Mouse (Mus musculus) forebrain, embryonic 11.5 days (tissue): ENCODE results near the gene Frmd8. TPM values are rescaled to one million over a fixed set of nuclear protein-coding genes. Genes with fewer than 3 reads are reported as not detected.

ENCODE experiments used
- ATAC-seq: fragments of 200-750 bp; cut with Nextera tagmentation; replicated peaks from 2 replicates; pipeline ENCODE4 v1.8.0; 2017; ENCODE audit warnings: moderate TSS enrichment; ENCODE audit not compliant: low FRiP score
- DNase-seq: peaks from one replicate; pipeline ENCODE4 v3.0.0-alpha.2; 2017; ENCODE audit warnings: low spot score
- H3K27ac ChIP-seq: fragments of 300-500 bp; sonication (generic); 2 replicates; pipeline ENCODE4 v1.5.1; 2014; ENCODE audit warnings: low read depth, low read length
- H3K27me3 ChIP-seq: fragments of 300-500 bp; sonication (generic); 2 replicates; pipeline ENCODE4 v1.6.1; 2014; ENCODE audit warnings: mild to moderate bottlenecking, low read length, mixed read lengths; ENCODE audit not compliant: control insufficient read depth, insufficient read depth
- H3K36me3 ChIP-seq: fragments of 300-500 bp; sonication (generic); 2 replicates; pipeline ENCODE4 v1.6.1; 2014; ENCODE audit warnings: mild to moderate bottlenecking, low read length, moderate library complexity, mixed read lengths; ENCODE audit not compliant: control insufficient read depth, insufficient read depth
- H3K4me1 ChIP-seq: fragments of 300-500 bp; sonication (generic); replicated peaks from 2 replicates; pipeline ENCODE4 v1.6.1; 2014; ENCODE audit warnings: low read length, mixed read lengths; ENCODE audit not compliant: control insufficient read depth, insufficient read depth
- H3K4me2 ChIP-seq: fragments of 300-500 bp; sonication (generic); 2 replicates; pipeline ENCODE4 v1.6.1; 2014; ENCODE audit warnings: low read depth, mild to moderate bottlenecking, low read length, moderate library complexity, mixed read lengths; ENCODE audit not compliant: severe bottlenecking
- H3K4me3 ChIP-seq: fragments of 300-500 bp; sonication (generic); 2 replicates; pipeline ENCODE4 v1.5.1; 2014; ENCODE audit warnings: low read depth, low read length
- H3K9ac ChIP-seq: fragments of 300-500 bp; sonication (generic); 2 replicates; pipeline ENCODE4 v1.6.1; 2014; ENCODE audit warnings: low read length
- H3K9me3 ChIP-seq: fragments of 300-500 bp; sonication (generic); 2 replicates; pipeline ENCODE4 v1.6.1; 2016; ENCODE audit warnings: low read length, mixed read lengths; ENCODE audit not compliant: control insufficient read depth
- WGBS: fragments of 180-500 bp; shearing (Covaris S2); extraction: QIAGEN DNeasy Blood & Tissue Kit; methylation state at CpG from one replicate; pipeline ENCODE4 v1.1.7; 2014; 5-methylcytosine and 5-hydroxymethylcytosine counted together
- polyA plus RNA-seq: library from polyadenylated mRNA; unstranded; fragments of >200 nt; fragmentation: Nextera tagmentation; extraction: Ambion mirVana; gene quantifications from 2 replicates; pipeline ENCODE4 v1.2.1, GENCODE M21; 2014

Frmd8 gene
- 20.4 and 24.5 TPM in 2 replicates for polyA plus RNA-seq

- WGBS, result under 1% methylated on average over 37 of the region's 37 CpGs
- DNase-seq (peak; percentile 96), ATAC-seq (peak; percentile 83)
- H3K9me3 ChIP-seq, result no peaks in the 10 kb centered on the region
- H3K4me1 ChIP-seq, result peaks cover 10% of the 10 kb centered on the region
- no peak within 1 kb of the TSS for H3K27ac ChIP-seq
- no peaks in the 10 kb centered on the region; the same call in 1 of the 2 replicates for H3K36me3 ChIP-seq
- peak within 1 kb of the TSS; percentile 87 for H3K4me2 ChIP-seq
- H3K27me3 ChIP-seq, result no peaks in the 10 kb centered on the region
- H3K4me3 ChIP-seq, result peak within 1 kb of the TSS; percentile 75
- H3K9ac ChIP-seq, result peak within 1 kb of the TSS; percentile 81
Measured at GRCm38 (mm10) chr19:5874969-5875480, at the start of gene Frmd8. Gene Frmd8 (minus strand): TSS chr19:5875274.

- ATAC-seq (peak; percentile 96), DNase-seq (peak; percentile 97)
- H3K27ac ChIP-seq, result no peak within 1 kb of the TSS
- H3K4me3 ChIP-seq, result peak within 1 kb of the TSS; percentile 44
- 0% methylated on average over 18 of the region's 18 CpGs for WGBS
- H3K27me3 ChIP-seq, result peaks cover 3% of the 10 kb centered on the region; the same call in 1 of the 2 replicates
- peaks cover 5% of the 10 kb centered on the region; the same call in 1 of the 2 replicates for H3K4me1 ChIP-seq
- peak within 1 kb of the TSS; percentile 98 for H3K4me2 ChIP-seq
- no peaks in the 10 kb centered on the region for H3K9me3 ChIP-seq
- H3K36me3 ChIP-seq, result no peaks in the 10 kb centered on the region
- peak within 1 kb of the TSS; percentile 40 for H3K9ac ChIP-seq
Measured at GRCm38 (mm10) chr19:5924713-5925093, 49.6 kb upstream of the Frmd8 start, which contains the start of gene Cdc42ep2. Gene Cdc42ep2 (minus strand): TSS chr19:5924816.

GRCm38 (mm10) chr19:5923990-5924712, 49.1 kb upstream of the Frmd8 start:
- DNase-seq (peak; percentile 96), ATAC-seq (peak; percentile 76)
- Histone ChIP-seq H3K27ac (no peak overlapping the region), H3K36me3 (no peaks in the 10 kb centered on the region), H3K4me1 (peaks cover 5% of the 10 kb centered on the region; the same call in 1 of the 2 replicates), H3K4me2 (peak overlapping the region; percentile 98), H3K9me3 (no peaks in the 10 kb centered on the region), H3K4me3 (peak overlapping the region; percentile 44), H3K9ac (peak overlapping the region; percentile 40), H3K27me3 (peaks cover 3% of the 10 kb centered on the region; the same call in 1 of the 2 replicates)
- WGBS, result under 1% methylated on average over 38 of the region's 38 CpGs

- Histone ChIP-seq H3K27ac (no peak overlapping the region), H3K36me3 (no peaks in the 10 kb centered on the region), H3K4me3 (no peak overlapping the region), H3K9me3 (no peaks in the 10 kb centered on the region), H3K9ac (no peak overlapping the region), H3K27me3 (peaks cover 3% of the 10 kb centered on the region; the same call in 1 of the 2 replicates), H3K4me1 (peaks cover 5% of the 10 kb centered on the region; the same call in 1 of the 2 replicates), H3K4me2 (no peak overlapping the region)
- DNase-seq (no peak), ATAC-seq (no peak)
- WGBS, result 85% methylated on average over 3 of the region's 3 CpGs
Measured at GRCm38 (mm10) chr19:5922963-5923362, 47.9 kb upstream of the Frmd8 start.

- Histone ChIP-seq H3K36me3 (no peaks in the 10 kb centered on the region; the same call in 1 of the 2 replicates), H3K9me3 (no peaks in the 10 kb centered on the region), H3K9ac (no peak overlapping the region), H3K4me3 (no peak overlapping the region), H3K27me3 (peaks cover 3% of the 10 kb centered on the region; the same call in 1 of the 2 replicates), H3K4me2 (no peak overlapping the region), H3K4me1 (peaks cover 5% of the 10 kb centered on the region; the same call in 1 of the 2 replicates), H3K27ac (no peak overlapping the region)
- 85% methylated on average over 15 of the region's 15 CpGs for WGBS
- DNase-seq (no peak), ATAC-seq (no peak)
Measured at GRCm38 (mm10) chr19:5922119-5922942, 47.3 kb upstream of the Frmd8 start.

- no peaks in the 10 kb centered on the region; the same call in 1 of the 2 replicates for H3K36me3 ChIP-seq
- ATAC-seq (no peak), DNase-seq (no peak)
- H3K9me3 ChIP-seq, result no peaks in the 10 kb centered on the region
- WGBS, result 20% methylated on average over 9 of the region's 9 CpGs
- H3K4me2 ChIP-seq, result no peak overlapping the region
- H3K27ac ChIP-seq, result no peak overlapping the region
- H3K9ac ChIP-seq, result peak overlapping the region; percentile 23; the same call in 1 of the 2 replicates
- peaks cover 5% of the 10 kb centered on the region; the same call in 1 of the 2 replicates for H3K4me1 ChIP-seq
- H3K4me3 ChIP-seq, result no peak overlapping the region
- H3K27me3 ChIP-seq, result peaks cover 3% of the 10 kb centered on the region; the same call in 1 of the 2 replicates
Measured at GRCm38 (mm10) chr19:5921715-5922114, 46.6 kb upstream of the Frmd8 start.

- Histone ChIP-seq H3K9ac (peak within 1 kb of the TSS; percentile 97), H3K4me2 (peak within 1 kb of the TSS; percentile 57), H3K27me3 (no peaks in the 10 kb centered on the region), H3K9me3 (no peaks in the 10 kb centered on the region), H3K36me3 (no peaks in the 10 kb centered on the region; the same call in 1 of the 2 replicates), H3K27ac (peak within 1 kb of the TSS; percentile 75; the same call in 1 of the 2 replicates), H3K4me1 (peaks cover 20% of the 10 kb centered on the region), H3K4me3 (peak within 1 kb of the TSS; percentile 98)
- ATAC-seq (no peak; the same call in 1 of the 2 replicates), DNase-seq (no peak)
- WGBS, result 23% methylated on average over 13 of the region's 13 CpGs
Measured at GRCm38 (mm10) chr19:5913007-5913719, 38.1 kb upstream of the Frmd8 start, which contains the start of gene Dpf2. Gene Dpf2 (minus strand): TSS chr19:5913010.
